19 mouse cellular contexts compared by ENCODE assay signal in the genomic region with DNA sequence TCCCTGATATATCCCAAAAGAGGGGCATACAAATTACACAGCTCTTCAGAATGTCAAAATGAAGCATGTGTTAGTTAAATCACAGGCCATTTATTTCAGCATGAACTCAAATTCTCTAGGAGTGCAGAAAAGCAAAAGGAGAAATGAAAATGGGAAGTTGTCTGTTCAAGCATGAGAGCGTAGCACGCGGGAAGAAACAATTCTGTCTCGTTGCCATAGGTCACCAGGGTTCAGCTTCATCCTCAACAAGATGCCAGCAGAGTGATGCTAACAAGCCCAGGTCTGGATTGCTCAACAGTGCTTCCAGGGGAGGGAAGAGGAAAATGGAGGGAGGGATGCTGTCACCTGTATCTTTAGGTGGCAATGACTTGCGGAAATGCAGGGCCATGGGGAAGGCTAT.
DNase-seq lines count a peak whose midpoint lies in the region.
"Had no signal": no experiment of that assay in that cellular context is flagged by ENCODE, and none has a peak within 500 bp of the region (broad histone marks: within the 10 kb centered on the region; RNA-seq: fewer than 3 reads in every experiment).

No protein-coding gene starts in this region.

- WGBS in macrophage (ENCODE audit: missing documents), result 20% methylated on average over 5 of the region's 5 CpGs

- no peaks in the 10 kb centered on the region for H3K27me3 ChIP-seq in splenic B cell, adult 2 months (ENCODE audit: control insufficient read depth, insufficient read depth, low read length, poor library complexity, severe bottlenecking)
- H3K27me3 ChIP-seq: liver, embryonic 13.5 days had no signal

- no peak overlapping the region for H3K4me3 ChIP-seq in macrophage (ENCODE audit: inconsistent target)
- H3K4me3 ChIP-seq: erythroblast, embryonic 14.5 days; hindbrain, embryonic 10.5 days; liver, embryonic 13.5 days; midbrain, embryonic 13.5 days had no signal

- peak overlapping the region; percentile 97 for H3K27ac ChIP-seq in macrophage
- H3K27ac ChIP-seq: hindbrain, embryonic 10.5 days; liver, embryonic 13.5 days; midbrain, embryonic 13.5 days had no signal

- intact Hi-C loops in heart, postnatal 10 days (cut with DNase I), result no loop called here

- H3K36me3 ChIP-seq in macrophage (ENCODE audit: inconsistent target), result no peaks in the 10 kb centered on the region
- H3K36me3 ChIP-seq in splenic B cell, adult 2 months (ENCODE audit: control insufficient read depth, insufficient read depth, low read length, poor library complexity, severe bottlenecking), result no peaks in the 10 kb centered on the region
- H3K36me3 ChIP-seq: hindbrain, embryonic 10.5 days; liver, embryonic 13.5 days; midbrain, embryonic 13.5 days had no signal

- H3K79me2 ChIP-seq in macrophage (ENCODE audit: inconsistent target), result no peaks in the 10 kb centered on the region

- DNase-seq in heart, adult 11 months, result peak; percentile 94
- no peak for DNase-seq in heart, postnatal 10 days
- peak; percentile 42 for DNase-seq in lung, postnatal 36 days
- DNase-seq in lung, postnatal 14 days, result no peak
- peak; percentile 87 for DNase-seq in splenic B cell, adult 2 months (ENCODE audit: low read depth, low spot score)
- DNase-seq in urinary bladder, postnatal 4 days (ENCODE audit: low spot score in 2 of 2), result no peak
- DNase-seq in kidney, postnatal 4 days, result no peak
- DNase-seq: adrenal gland, adult 8-10 months; cerebellum, adult 18-20 months; cerebellum, postnatal 36 days; kidney, adult 8-10 months; kidney, postnatal 36 days; left cerebral cortex, postnatal 4 days; liver, embryonic 13.5 days; thymus, adult 18-20 months had no signal

Comparison
In these comparisons a context has a peak if more than half of its experiments do, and no peak if none do; other contexts are left out.
1. DNase-seq: peak in heart, adult 11 months (single experiment), lung, postnatal 36 days (single experiment) and splenic B cell, adult 2 months (single experiment); none in heart, postnatal 10 days (0 of 2), lung, postnatal 14 days (single experiment), urinary bladder, postnatal 4 days (0 of 2) and kidney, postnatal 4 days (0 of 2).